Mouse (Mus musculus): ENCODE results near the gene Grk5.
"Not testable (repeated sequence)": the region's sequence is repeated elsewhere in the genome, so short reads cannot be mapped to it uniquely, and the experiment has no call there.

The Grk5 gene

GRCm38 (mm10) chr19:60889714-60890315 lies at the start of gene Grk5:
Gene Grk5 (plus strand): TSS chr19:60889749.
- Histone ChIP-seq H3K27me3 (ENCODE audit: insufficient read depth, low read length) (peaks cover 16% of the 10 kb centered on the region), H3K4me3 (replicated peaks; ENCODE audit: low read length) (peak within 1 kb of the TSS; percentile 98), H3K4me1 (replicated peaks; ENCODE audit: low read depth, low read length) (peaks cover 22% of the 10 kb centered on the region), H3K36me3 (ENCODE audit: insufficient read depth, low read length) (no peaks in the 10 kb centered on the region), H3K9me3 (ENCODE audit: low read length) (no peaks in the 10 kb centered on the region)
- TF ChIP-seq POU5F1 (IDR thresholded peaks at IDR 0.05; ENCODE audit: borderline replicate concordance, low read length) (no peak), CTCF (conservative IDR thresholded peaks at IDR 0.05; ENCODE audit: low read length) (no peak), NANOG (IDR thresholded peaks at IDR 0.05; ENCODE audit: borderline replicate concordance, low read length) (no peak)

DNA sequence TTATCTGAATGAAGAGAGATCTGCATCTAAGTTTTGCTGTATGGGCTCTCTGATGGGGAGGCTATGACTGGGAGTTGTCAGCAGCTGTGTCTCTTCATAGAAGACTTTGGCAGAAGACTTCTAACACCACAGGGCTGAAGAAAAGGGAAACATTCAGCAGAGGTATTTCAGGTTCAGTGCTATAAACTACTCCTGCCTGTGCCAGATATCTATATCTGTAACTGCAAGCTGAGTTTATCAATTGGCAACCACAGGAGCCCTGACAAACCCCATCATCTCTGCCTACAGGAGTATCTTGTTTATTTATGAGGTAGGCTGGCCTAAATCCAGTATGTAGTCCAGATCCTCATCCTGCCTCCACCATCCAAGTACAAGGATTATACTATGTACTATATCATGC lies 46.2 kb upstream of the Grk5 start:
- Histone ChIP-seq H3K36me3 (ENCODE audit: insufficient read depth, low read length) (peaks cover 17% of the 10 kb centered on the region), H3K4me1 (replicated peaks; ENCODE audit: low read depth, low read length) (no peaks in the 10 kb centered on the region), H3K4me3 (replicated peaks; ENCODE audit: low read length) (no peak overlapping the region), H3K27me3 (ENCODE audit: insufficient read depth, low read length) (no peaks in the 10 kb centered on the region), H3K9me3 (ENCODE audit: low read length) (no peaks in the 10 kb centered on the region)
- TF ChIP-seq CTCF (conservative IDR thresholded peaks at IDR 0.05; ENCODE audit: low read length) (no peak), POU5F1 (IDR thresholded peaks at IDR 0.05; ENCODE audit: borderline replicate concordance, low read length) (no peak), NANOG (IDR thresholded peaks at IDR 0.05; ENCODE audit: borderline replicate concordance, low read length) (no peak)

DNA sequence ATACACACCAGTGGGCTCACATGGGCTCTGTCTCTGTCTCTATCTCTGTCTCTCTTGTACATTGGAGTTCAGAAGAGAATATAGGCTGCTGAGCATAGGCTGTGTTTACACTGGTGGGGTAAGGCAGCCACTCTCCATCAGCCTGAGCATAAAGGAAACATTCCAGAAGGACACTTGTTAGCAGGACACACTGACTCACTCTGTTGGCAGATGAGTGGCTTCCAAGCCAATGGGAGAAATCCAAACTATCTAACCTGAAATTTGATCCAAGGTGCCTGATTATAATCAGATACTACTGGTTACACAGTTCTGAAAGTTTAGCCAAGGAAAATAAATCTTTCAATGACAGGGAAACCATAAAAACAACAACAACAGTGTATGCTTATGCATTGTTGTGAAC lies 43.8 kb upstream of the Grk5 start:
- H3K9me3 ChIP-seq (ENCODE audit: low read length), result no peaks in the 10 kb centered on the region
- H3K4me1 ChIP-seq (replicated peaks; ENCODE audit: low read depth, low read length), result no peaks in the 10 kb centered on the region
- no peaks in the 10 kb centered on the region for H3K27me3 ChIP-seq (ENCODE audit: insufficient read depth, low read length)
- 0 out of 2 replicates have a peak, but pooled peaks cover 3% of the 10 kb centered on the region for H3K36me3 ChIP-seq (ENCODE audit: insufficient read depth, low read length)
- H3K4me3 ChIP-seq (replicated peaks; ENCODE audit: low read length), result no peak overlapping the region
- no peak for TF ChIP-seq NANOG (IDR thresholded peaks at IDR 0.05; ENCODE audit: borderline replicate concordance, low read length)
- no peak for TF ChIP-seq POU5F1 (IDR thresholded peaks at IDR 0.05; ENCODE audit: borderline replicate concordance, low read length)
- no peak for TF ChIP-seq CTCF (conservative IDR thresholded peaks at IDR 0.05; ENCODE audit: low read length)

DNA sequence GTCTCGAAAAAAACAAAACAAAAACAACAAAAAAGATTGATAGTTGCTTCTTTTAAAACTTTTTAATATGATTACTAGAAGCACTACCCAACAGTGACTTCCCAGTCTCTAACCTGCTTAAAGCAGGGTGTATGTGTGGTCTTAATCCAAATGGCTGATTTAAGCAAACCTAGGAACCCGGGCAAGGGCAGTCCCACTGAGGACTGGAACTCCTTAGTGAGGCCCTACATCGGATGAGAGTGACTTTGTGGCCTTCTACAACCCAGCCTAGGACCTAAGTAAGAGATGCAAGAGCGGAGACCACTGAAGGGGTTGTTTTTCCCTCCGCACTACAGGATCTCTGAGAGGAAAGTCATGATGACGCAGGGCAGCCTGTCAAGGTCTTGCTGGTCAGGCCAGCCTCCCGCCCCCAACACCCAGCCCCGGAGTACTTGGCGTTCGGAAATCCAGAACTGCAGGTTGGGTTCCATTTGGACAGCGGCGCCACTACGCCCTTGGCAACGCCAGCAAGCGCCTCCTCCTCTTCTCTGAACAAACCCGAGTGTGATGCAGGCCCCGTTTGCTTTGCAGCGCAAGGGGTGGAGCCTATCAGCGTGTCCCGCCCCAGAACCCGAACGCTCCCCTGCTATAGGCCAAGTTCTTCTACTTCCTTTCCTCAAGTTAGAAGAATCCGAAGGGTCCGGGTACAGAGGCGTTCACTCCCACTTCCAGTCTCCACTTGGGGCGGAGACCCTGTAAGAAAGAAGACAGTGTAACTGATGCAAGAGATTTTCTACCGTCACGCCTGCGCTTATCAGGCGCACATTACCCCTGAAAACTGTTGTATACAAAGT lies 28.5 kb upstream of the Grk5 start, which contains the start of gene Sfxn4:
TSS of gene Sfxn4 (minus strand) at position 612 of the 833 bp plus-strand sequence.
- TF ChIP-seq NANOG (IDR thresholded peaks at IDR 0.05; ENCODE audit: borderline replicate concordance, low read length) (no peak), POU5F1 (IDR thresholded peaks at IDR 0.05; ENCODE audit: borderline replicate concordance, low read length) (no peak), CTCF (conservative IDR thresholded peaks at IDR 0.05; ENCODE audit: low read length) (no peak)
- H3K4me3 ChIP-seq (replicated peaks; ENCODE audit: low read length), result peak within 1 kb of the TSS; percentile 77
- H3K4me1 ChIP-seq (replicated peaks; ENCODE audit: low read depth, low read length), result peaks cover 16% of the 10 kb centered on the region
- H3K27me3 ChIP-seq (ENCODE audit: insufficient read depth, low read length), result no peaks in the 10 kb centered on the region
- peaks cover 20% of the 10 kb centered on the region for H3K36me3 ChIP-seq (ENCODE audit: insufficient read depth, low read length)
- H3K9me3 ChIP-seq (ENCODE audit: low read length), result no peaks in the 10 kb centered on the region

DNA sequence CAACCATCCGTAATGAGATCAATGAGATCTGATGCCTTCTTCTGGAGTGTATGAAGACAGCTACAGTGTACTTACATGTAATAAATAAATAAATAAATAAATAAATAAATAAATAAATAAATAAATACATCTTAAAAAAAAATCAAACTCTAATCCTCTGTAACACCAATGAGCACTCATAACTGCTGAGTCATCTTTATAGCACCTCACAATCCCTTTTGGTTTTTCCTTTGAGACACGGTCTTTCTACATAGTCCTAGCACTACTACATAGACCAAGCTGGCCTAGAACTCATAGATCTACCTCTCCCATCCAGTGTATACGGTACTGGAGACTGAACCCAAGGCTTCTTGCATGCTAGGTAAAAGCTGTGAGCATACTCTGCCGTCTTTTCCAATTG lies 23.4 kb upstream of the Grk5 start:
- H3K4me3 ChIP-seq (replicated peaks; ENCODE audit: low read length); H3K27me3 ChIP-seq (ENCODE audit: insufficient read depth, low read length); H3K4me1 ChIP-seq (replicated peaks; ENCODE audit: low read depth, low read length); H3K9me3 ChIP-seq (ENCODE audit: low read length): not testable (repeated sequence)
- H3K36me3 ChIP-seq (ENCODE audit: insufficient read depth, low read length), result peaks cover 61% of the 10 kb centered on the region

DNA sequence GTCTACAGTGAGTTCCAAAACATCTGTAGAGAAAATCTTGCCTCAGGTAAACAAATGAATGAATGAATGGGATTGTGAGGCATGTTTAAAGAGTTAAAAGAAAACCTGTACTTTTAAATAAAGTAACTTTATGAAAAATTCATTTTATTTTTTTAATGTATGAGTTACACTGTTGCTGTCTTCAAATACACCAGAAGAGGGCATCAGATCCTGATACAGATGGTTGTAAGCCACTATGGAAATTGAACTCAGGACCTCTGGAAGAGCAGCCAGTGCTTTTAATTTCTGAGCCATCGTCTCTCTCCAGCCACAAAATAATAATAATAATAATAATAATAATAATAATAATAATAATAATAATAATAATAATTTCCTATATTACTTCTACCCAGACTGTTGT lies 19.1 kb upstream of the Grk5 start:
- Histone ChIP-seq H3K4me1 (replicated peaks; ENCODE audit: low read depth, low read length) (peaks cover 16% of the 10 kb centered on the region), H3K27me3 (ENCODE audit: insufficient read depth, low read length) (no peaks in the 10 kb centered on the region), H3K4me3 (replicated peaks; ENCODE audit: low read length) (no peak overlapping the region), H3K36me3 (ENCODE audit: insufficient read depth, low read length) (peaks cover 62% of the 10 kb centered on the region), H3K9me3 (ENCODE audit: low read length) (no peaks in the 10 kb centered on the region)
- no peak for TF ChIP-seq NANOG (IDR thresholded peaks at IDR 0.05; ENCODE audit: borderline replicate concordance, low read length)
- TF ChIP-seq CTCF (conservative IDR thresholded peaks at IDR 0.05; ENCODE audit: low read length), result peak; percentile 9; the same call in 1 of the 2 replicates

DNA sequence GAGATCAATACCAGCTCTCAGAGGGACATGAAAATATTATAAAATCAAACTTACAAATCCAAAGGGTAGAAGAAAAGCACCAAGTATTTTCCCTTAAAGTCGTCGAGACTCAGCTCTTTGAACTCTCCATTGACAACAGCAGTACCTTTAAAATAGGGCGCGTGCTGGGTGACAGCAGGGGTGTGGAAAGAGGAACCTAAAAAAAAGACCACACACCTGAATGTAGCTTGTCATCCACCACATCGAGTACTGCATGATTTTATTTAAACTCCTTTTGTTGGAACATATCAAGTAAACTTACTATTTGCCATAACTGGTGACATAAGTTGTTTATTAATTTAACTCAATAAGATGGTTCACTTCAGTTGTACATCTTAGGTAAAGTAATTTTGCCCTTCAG lies 18.2 kb upstream of the Grk5 start:
- H3K9me3 ChIP-seq (ENCODE audit: low read length), result no peaks in the 10 kb centered on the region
- no peaks in the 10 kb centered on the region for H3K27me3 ChIP-seq (ENCODE audit: insufficient read depth, low read length)
- peaks cover 58% of the 10 kb centered on the region for H3K36me3 ChIP-seq (ENCODE audit: insufficient read depth, low read length)
- TF ChIP-seq POU5F1 (IDR thresholded peaks at IDR 0.05; ENCODE audit: borderline replicate concordance, low read length) (no peak), NANOG (IDR thresholded peaks at IDR 0.05; ENCODE audit: borderline replicate concordance, low read length) (no peak), CTCF (conservative IDR thresholded peaks at IDR 0.05; ENCODE audit: low read length) (no peak)
- H3K4me3 ChIP-seq (replicated peaks; ENCODE audit: low read length), result no peak overlapping the region
- H3K4me1 ChIP-seq (replicated peaks; ENCODE audit: low read depth, low read length), result peaks cover 16% of the 10 kb centered on the region

DNA sequence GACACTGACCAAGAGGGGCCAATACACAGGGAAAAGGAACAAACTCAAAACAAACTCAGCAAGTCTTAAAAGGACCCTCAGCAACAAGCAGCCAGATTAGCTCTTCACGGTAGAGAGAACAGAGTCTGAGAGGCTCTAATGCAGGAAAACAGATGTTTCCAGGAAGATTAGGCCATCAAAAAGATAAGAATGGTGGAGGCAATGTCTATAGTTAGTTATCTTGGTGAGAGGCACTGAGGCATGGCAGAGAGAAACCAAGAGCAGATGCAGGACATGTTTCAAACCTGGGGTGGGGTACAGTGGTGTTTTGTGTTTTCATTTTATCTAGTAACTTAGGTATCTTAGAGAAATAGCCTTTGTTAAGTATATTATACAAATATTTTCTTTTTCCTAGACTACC lies 17.3 kb upstream of the Grk5 start:
- no peak for TF ChIP-seq NANOG (IDR thresholded peaks at IDR 0.05; ENCODE audit: borderline replicate concordance, low read length)
- TF ChIP-seq POU5F1 (IDR thresholded peaks at IDR 0.05; ENCODE audit: borderline replicate concordance, low read length), result no peak
- no peak for TF ChIP-seq CTCF (conservative IDR thresholded peaks at IDR 0.05; ENCODE audit: low read length)
- Histone ChIP-seq H3K9me3 (ENCODE audit: low read length) (no peaks in the 10 kb centered on the region), H3K27me3 (ENCODE audit: insufficient read depth, low read length) (no peaks in the 10 kb centered on the region), H3K4me1 (replicated peaks; ENCODE audit: low read depth, low read length) (peaks cover 22% of the 10 kb centered on the region), H3K36me3 (ENCODE audit: insufficient read depth, low read length) (peaks cover 52% of the 10 kb centered on the region), H3K4me3 (replicated peaks; ENCODE audit: low read length) (no peak overlapping the region)
